Mouse (Mus musculus) liver, embryonic 16.5 days (tissue): ENCODE results near the gene Rnf26. TPM values are rescaled to one million over a fixed set of nuclear protein-coding genes. Genes with fewer than 3 reads are reported as not detected.

Experiments
- ATAC-seq: fragments of 200-750 bp; cut with Nextera tagmentation; 2 replicates; pipeline ENCODE4 v1.8.0; 2017; ENCODE audit warnings: low read depth, mild to moderate bottlenecking, moderate number of reproducible peaks, moderate library complexity
- H3K27ac ChIP-seq: fragments of 300-500 bp; sonication (generic); 2 replicates; pipeline ENCODE4 v1.5.1; 2014; ENCODE audit warnings: mild to moderate bottlenecking, low read length
- H3K27me3 ChIP-seq: fragments of 300-500 bp; sonication (generic); 2 replicates; pipeline ENCODE4 v1.6.1; 2014; ENCODE audit warnings: low read depth, low read length, mixed read lengths; ENCODE audit not compliant: control insufficient read depth, insufficient read depth
- H3K36me3 ChIP-seq: fragments of 300-500 bp; sonication (generic); 2 replicates; pipeline ENCODE4 v1.6.1; 2014; ENCODE audit warnings: mild to moderate bottlenecking; ENCODE audit not compliant: control insufficient read depth, insufficient read depth
- H3K4me1 ChIP-seq: fragments of 300-500 bp; sonication (generic); 2 replicates; pipeline ENCODE4 v1.6.1; 2014; ENCODE audit warnings: low read depth, low read length, mixed read lengths; ENCODE audit not compliant: control insufficient read depth
- H3K4me2 ChIP-seq: fragments of 300-500 bp; sonication (generic); 2 replicates; pipeline ENCODE4 v1.6.1; 2014; ENCODE audit warnings: low read depth, low read length, mixed read lengths
- H3K4me3 ChIP-seq: fragments of 300-500 bp; sonication (generic); 2 replicates; pipeline ENCODE4 v1.5.1; 2014; ENCODE audit warnings: low read depth, mild to moderate bottlenecking, low read length
- H3K9ac ChIP-seq: fragments of 300-500 bp; sonication (generic); 2 replicates; pipeline ENCODE4 v1.6.1; 2014; ENCODE audit warnings: low read depth, low read length
- H3K9me3 ChIP-seq: fragments of 300-500 bp; sonication (generic); replicated peaks from 2 replicates; pipeline ENCODE4 v1.6.1; 2016; ENCODE audit warnings: low read length; ENCODE audit not compliant: control insufficient read depth
- WGBS: fragments of 180-500 bp; shearing (Covaris S2); extraction: QIAGEN DNeasy Blood & Tissue Kit; methylation state at CpG from one replicate; pipeline ENCODE4 v1.1.7; 2014; ENCODE audit not compliant: insufficient replicate concordance; 5-methylcytosine and 5-hydroxymethylcytosine counted together
- polyA plus RNA-seq: library from polyadenylated mRNA; unstranded; fragments of >200 nt; fragmentation: Nextera tagmentation; extraction: Ambion mirVana; gene quantifications from 2 replicates; pipeline ENCODE4 v1.2.1, GENCODE M21; 2015

Gene Rnf26
- polyA plus RNA-seq, 1 experiment from 2014 or later = 32.3 TPM

DNA sequence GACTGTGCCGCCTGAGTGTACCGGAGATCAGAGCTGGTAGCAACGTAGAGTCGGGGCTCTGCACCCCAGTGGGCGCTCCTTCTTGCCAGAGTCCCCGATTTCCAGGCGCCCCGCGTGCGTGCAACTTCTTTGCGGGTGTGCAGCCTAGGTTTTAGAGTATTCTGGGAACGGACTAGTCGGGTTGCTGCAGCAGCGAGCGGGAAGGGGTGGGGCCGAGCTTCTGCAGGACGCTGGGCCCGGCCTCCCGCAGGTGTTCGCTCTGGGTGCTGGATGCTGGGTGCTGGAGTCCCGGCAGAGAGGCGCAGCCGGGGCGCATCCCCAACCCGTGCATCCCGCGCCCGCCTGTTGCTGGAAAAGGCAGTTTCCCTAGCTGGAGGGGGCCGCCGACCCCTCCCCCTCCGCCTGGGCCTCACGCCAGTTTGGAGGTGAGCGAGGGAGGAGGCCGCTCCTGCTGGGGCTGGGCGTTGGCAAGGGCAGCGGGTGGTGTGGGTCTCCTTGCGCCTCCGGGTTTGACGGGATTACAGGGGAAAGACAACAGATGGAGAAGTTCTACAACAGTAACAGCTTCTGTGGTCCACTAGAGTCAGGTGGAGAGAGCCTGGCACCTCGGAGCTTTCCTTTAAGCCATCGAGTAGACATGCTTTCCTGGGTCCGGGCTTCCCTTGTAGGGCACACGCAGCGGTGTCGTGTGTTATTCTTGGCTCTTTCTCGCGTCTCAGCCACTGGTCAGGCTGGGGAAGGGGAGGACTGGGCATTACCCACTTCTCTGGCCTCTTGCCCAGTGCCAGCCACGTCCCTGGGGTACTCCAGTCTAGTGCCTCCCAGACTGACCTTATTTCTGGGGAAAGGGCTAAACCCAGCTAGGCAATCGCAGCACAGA is 21.8 kb upstream of the Rnf26 start:
- H3K27me3 ChIP-seq = peaks cover 67% of the 10 kb centered on the region
- H3K4me3 ChIP-seq = peak overlapping the region; percentile 53
- peak overlapping the region; percentile 27 for H3K9ac ChIP-seq
- peaks cover 9% of the 10 kb centered on the region for H3K4me1 ChIP-seq
- WGBS = 4% methylated on average over 48 of the region's 49 CpGs
- H3K36me3 ChIP-seq = no peaks in the 10 kb centered on the region
- H3K4me2 ChIP-seq = peak overlapping the region; percentile 62
- no peaks in the 10 kb centered on the region for H3K9me3 ChIP-seq
- H3K27ac ChIP-seq = no peak overlapping the region
- ATAC-seq = peak; percentile 12; the same call in 1 of the 2 replicates

DNA sequence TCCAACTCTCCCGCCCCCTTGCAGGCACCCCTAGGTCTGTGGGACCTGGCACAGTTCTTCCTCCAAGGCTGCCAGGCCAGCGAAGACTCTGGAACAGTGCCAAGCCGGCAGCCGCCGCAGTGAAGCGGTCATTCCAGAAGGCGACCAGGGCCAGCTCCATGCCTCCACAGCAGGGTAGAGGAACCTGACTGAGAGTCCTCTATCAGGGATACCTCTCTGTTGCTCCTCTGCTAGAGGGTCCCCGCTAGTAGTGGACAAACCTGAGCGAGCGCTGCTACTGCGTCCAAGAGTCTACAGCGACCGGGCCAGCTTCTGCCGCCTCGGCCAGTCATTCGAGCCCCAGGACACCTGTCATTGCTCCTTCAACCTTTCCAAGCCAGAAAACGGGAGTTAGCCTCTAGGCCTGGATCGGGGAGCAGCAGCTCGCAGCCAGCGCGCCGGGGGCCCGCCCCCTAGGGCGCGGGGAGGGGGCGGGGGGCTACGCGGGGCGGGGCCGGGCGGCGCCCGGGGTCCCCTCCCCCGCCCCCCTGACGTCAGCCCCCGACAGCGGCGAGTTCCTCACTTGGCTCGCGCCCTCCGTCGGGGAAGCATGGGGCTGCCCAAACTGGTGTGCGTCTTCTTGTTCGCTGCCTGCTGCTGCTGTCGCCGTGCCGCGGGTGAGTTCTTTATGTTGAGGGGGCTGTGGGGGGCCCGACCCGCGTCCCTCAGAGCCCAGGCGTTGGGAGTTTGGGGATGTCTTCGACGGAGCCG is 21.0 kb upstream of the Rnf26 start, which contains the start of gene Mcam:
Gene Mcam, plus strand, starts transcription at position 369 of the 750 bp plus-strand sequence.
- ATAC-seq = 0 out of 2 replicates have a peak, but pooled peaks have one; percentile 7

DNA sequence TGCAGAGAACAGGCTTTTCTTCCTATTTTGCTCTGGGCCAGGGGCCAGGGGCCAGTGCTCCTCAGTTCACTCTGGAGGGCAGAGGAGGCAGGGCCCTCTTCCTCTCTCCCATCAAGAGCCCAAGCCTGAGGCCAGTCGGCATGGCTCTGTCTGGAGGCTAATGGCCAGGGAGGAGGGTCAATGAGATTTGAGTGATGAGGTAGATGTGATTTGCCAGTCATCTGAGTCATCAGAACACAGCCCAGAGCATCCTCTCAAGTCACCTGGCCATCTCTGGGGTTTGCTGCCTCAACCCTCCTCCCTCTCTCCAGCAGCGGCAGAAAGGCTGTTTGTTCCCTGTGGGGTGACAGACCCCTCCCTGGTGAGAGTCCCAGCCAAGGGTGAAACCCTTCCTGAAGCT is 20.0 kb upstream of the Rnf26 start:
- no peak for ATAC-seq
- Histone ChIP-seq H3K9me3 (no peaks in the 10 kb centered on the region), H3K27me3 (peaks cover 81% of the 10 kb centered on the region), H3K4me2 (no peak overlapping the region), H3K4me3 (no peak overlapping the region), H3K4me1 (peaks cover 9% of the 10 kb centered on the region), H3K36me3 (no peaks in the 10 kb centered on the region), H3K27ac (no peak overlapping the region), H3K9ac (no peak overlapping the region)
- 15% methylated on average over 2 of the region's 2 CpGs for WGBS

More for the DNA sequence above, 21.0 kb upstream of the Rnf26 start, which contains the start of gene Mcam:
- Histone ChIP-seq H3K9ac (peak within 1 kb of the TSS; percentile 27), H3K4me3 (peak within 1 kb of the TSS; percentile 53), H3K27me3 (peaks cover 75% of the 10 kb centered on the region), H3K4me2 (peak within 1 kb of the TSS; percentile 62), H3K36me3 (no peaks in the 10 kb centered on the region), H3K4me1 (peaks cover 9% of the 10 kb centered on the region), H3K9me3 (no peaks in the 10 kb centered on the region), H3K27ac (no peak within 1 kb of the TSS)
- WGBS = 1% methylated on average over 49 of the region's 55 CpGs

DNA sequence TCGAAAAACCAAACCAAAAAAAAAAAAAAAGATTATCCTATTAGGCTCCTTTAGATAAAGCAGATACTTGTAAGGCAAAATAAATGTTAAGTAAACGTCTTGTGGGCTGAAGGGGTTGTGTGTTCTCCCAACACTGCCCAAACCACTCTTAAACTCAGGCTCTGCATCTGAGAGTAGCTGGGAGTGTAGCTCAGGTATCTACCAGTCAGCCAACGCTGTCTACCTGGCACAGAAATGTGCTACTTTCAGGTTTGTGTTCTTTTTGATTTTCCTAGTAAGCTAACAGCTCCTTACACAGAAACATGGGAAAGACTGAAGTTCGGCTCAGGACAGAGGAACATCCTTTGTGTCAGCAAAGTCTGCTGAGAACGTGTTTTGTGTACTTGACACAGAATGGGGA is 18.9 kb upstream of the Rnf26 start:
- H3K4me3 ChIP-seq = no peak overlapping the region
- H3K27ac ChIP-seq = no peak overlapping the region
- WGBS = 46% methylated on average over 5 of the region's 5 CpGs
- H3K27me3 ChIP-seq = peaks cover 81% of the 10 kb centered on the region
- H3K4me2 ChIP-seq = no peak overlapping the region
- H3K9me3 ChIP-seq = no peaks in the 10 kb centered on the region
- no peaks in the 10 kb centered on the region for H3K36me3 ChIP-seq
- no peak overlapping the region for H3K9ac ChIP-seq
- peaks cover 9% of the 10 kb centered on the region for H3K4me1 ChIP-seq
- no peak for ATAC-seq

DNA sequence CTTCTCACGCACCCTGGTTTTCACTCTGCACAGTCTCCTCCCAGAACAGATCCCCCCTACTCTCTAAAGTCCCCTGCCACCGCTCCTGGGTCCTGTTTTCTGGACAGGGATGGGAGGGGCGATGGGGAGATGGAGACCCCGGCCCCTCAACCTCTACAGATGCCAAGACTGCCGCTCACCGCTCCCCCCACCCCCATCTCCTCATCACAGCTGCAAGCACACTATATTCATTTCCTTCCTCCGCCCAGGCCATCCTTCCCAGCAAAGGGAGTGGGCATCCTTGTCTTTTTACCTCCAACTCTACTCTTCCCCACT is 17.9 kb upstream of the Rnf26 start:
- Histone ChIP-seq H3K4me3 (no peak overlapping the region), H3K27ac (no peak overlapping the region), H3K27me3 (peaks cover 75% of the 10 kb centered on the region), H3K9ac (no peak overlapping the region), H3K36me3 (no peaks in the 10 kb centered on the region), H3K4me2 (no peak overlapping the region), H3K4me1 (peaks cover 13% of the 10 kb centered on the region), H3K9me3 (no peaks in the 10 kb centered on the region)
- ATAC-seq = no peak
- 26% methylated on average over 7 of the region's 7 CpGs for WGBS

DNA sequence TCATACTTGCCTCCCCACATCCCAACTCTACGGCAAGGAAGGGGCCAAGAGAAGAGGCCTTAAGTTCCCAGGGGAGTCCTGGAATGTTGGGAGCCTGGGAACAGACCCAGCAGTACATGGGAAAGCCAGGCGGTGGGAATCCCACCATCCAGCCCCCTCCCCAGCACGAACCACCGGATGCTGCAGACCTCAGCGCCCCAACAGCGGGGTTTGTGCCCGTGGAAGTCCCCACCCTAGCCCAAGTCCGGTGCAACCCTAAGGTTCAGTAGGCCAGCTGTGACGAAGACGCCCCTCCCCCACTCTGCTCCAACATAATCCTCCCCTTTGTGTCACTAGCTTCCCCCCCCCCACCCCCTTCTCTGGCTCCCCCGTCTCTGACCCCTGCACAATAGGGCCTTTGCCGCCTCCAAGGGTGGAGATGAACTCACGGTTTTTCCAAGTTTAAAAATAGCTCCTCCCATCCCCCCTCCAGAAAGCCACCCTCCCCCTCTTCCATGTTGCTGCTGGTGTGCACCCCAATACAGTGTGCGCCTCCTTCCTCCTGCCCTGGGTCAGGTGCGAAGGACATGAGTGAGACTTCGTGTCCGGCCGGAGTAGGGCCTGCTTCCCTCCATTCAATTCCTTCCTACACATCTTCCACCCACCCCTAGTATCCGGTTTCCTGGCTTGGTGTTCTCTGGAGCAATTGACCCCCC is 17.4 kb upstream of the Rnf26 start:
- H3K4me2 ChIP-seq = peak overlapping the region; percentile 57
- H3K4me3 ChIP-seq = no peak overlapping the region
- peaks cover 70% of the 10 kb centered on the region for H3K27me3 ChIP-seq
- peak; percentile 41 for ATAC-seq
- 21% methylated on average over 18 of the region's 19 CpGs for WGBS
- H3K9me3 ChIP-seq = no peaks in the 10 kb centered on the region
- 0 out of 2 replicates have a peak overlapping the region, but pooled peaks have one; percentile 17 for H3K27ac ChIP-seq
- H3K36me3 ChIP-seq = no peaks in the 10 kb centered on the region
- no peak overlapping the region for H3K9ac ChIP-seq
- peaks cover 15% of the 10 kb centered on the region for H3K4me1 ChIP-seq

DNA sequence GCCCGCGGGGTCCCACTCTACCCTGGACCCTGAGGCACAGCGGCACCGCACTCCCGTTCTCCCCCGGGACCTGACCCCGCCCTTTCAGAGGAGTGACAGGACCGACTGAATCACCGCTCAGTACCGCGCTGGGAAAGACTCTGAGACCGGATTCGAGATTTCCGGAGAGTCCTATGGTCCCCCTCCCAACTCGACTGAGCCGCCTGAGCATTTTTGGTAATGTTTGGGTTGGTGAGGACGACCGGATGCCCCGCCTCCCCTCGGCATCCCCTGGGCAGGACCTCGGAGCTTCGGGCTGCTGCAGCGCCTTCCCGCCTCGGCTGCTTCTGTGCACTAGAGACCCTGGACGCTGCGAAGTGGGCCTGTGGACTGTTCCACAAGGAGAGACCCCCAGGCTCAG is 16.7 kb upstream of the Rnf26 start:
- Histone ChIP-seq H3K27me3 (peaks cover 63% of the 10 kb centered on the region), H3K9ac (peak overlapping the region; percentile 30), H3K4me3 (peak overlapping the region; percentile 37), H3K27ac (peak overlapping the region; percentile 61), H3K4me1 (peaks cover 15% of the 10 kb centered on the region), H3K4me2 (peak overlapping the region; percentile 57), H3K9me3 (no peaks in the 10 kb centered on the region), H3K36me3 (no peaks in the 10 kb centered on the region)
- ATAC-seq = peak; percentile 42
- under 1% methylated on average over 27 of the region's 27 CpGs for WGBS

DNA sequence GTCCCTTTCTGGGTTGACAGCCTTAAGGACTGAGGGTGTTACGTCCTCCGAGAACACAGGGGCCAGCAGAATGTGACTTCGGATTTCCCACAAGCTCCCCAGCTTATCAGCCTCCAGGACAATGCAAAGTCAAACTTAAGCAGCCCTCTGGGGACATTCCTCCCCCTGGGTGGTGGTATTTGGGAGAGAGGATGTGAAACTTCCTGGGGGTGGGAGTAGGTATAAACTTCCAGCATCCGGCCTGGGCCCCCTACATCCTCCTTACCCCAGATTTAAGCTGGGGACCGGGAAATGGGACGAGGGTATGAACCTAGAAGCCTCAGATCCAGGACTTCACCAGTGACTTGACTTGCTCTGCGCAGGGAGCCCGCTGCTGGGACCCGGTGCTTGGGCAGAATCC is 16.3 kb upstream of the Rnf26 start:
- Histone ChIP-seq H3K36me3 (no peaks in the 10 kb centered on the region), H3K27ac (peak overlapping the region; percentile 61), H3K4me2 (peak overlapping the region; percentile 57), H3K4me1 (peaks cover 15% of the 10 kb centered on the region), H3K4me3 (peak overlapping the region; percentile 37), H3K27me3 (peaks cover 59% of the 10 kb centered on the region), H3K9ac (peak overlapping the region; percentile 30), H3K9me3 (no peaks in the 10 kb centered on the region)
- peak; percentile 38 for ATAC-seq
- 4% methylated on average over 9 of the region's 9 CpGs for whole genome bisulfite sequencing
